Mouse (Mus musculus) stomach, embryonic 15.5 days (tissue): ENCODE results near the gene Gm7102. TPM values are rescaled to one million over a fixed set of nuclear protein-coding genes. Genes with fewer than 3 reads are reported as not detected.

Source experiments
- ATAC-seq: fragments of 200-750 bp; cut with Nextera tagmentation; 2 replicates; pipeline ENCODE4 v1.8.0; 2017; ENCODE audit warnings: low read depth, moderate number of reproducible peaks, moderate TSS enrichment; ENCODE audit not compliant: insufficient read depth, low FRiP score
- H3K27ac ChIP-seq: fragments of 300-500 bp; sonication (generic); 2 replicates; pipeline ENCODE4 v1.5.1; 2015; ENCODE audit warnings: mild to moderate bottlenecking, inconsistent platforms
- H3K27me3 ChIP-seq: fragments of 300-500 bp; sonication (generic); replicated peaks from 2 replicates; pipeline ENCODE4 v1.6.1; 2015; ENCODE audit warnings: inconsistent platforms
- H3K36me3 ChIP-seq: fragments of 300-500 bp; sonication (generic); 2 replicates; pipeline ENCODE4 v1.6.1; 2015; ENCODE audit warnings: inconsistent platforms
- H3K4me1 ChIP-seq: fragments of 300-500 bp; sonication (generic); 2 replicates; pipeline ENCODE4 v1.6.1; 2015; ENCODE audit warnings: inconsistent platforms
- H3K4me2 ChIP-seq: fragments of 300-500 bp; sonication (generic); 2 replicates; pipeline ENCODE4 v1.6.1; 2015; ENCODE audit warnings: mild to moderate bottlenecking, inconsistent platforms
- H3K4me3 ChIP-seq: fragments of 300-500 bp; sonication (generic); replicated peaks from 2 replicates; pipeline ENCODE4 v1.5.1; 2015; ENCODE audit warnings: inconsistent platforms
- H3K9ac ChIP-seq: fragments of 300-500 bp; sonication (generic); 2 replicates; pipeline ENCODE4 v1.6.1; 2015; ENCODE audit warnings: inconsistent platforms
- H3K9me3 ChIP-seq: fragments of 300-500 bp; sonication (generic); 2 replicates; pipeline ENCODE4 v1.6.1; 2016; ENCODE audit warnings: inconsistent platforms
- WGBS: fragments of 180-500 bp; shearing (Covaris S2); methylation state at CpG from one replicate; pipeline ENCODE4 v1.1.7; 2015; 5-methylcytosine and 5-hydroxymethylcytosine counted together
- polyA plus RNA-seq: library from polyadenylated mRNA; unstranded; fragments of >200 nt; fragmentation: Nextera tagmentation; extraction: Ambion mirVana; gene quantifications from 2 replicates; pipeline ENCODE4 v1.2.1, GENCODE M21; 2015

Gm7102 gene
- polyA plus RNA-seq, 1 experiment from 2014 or later = 0.37 TPM

GRCm38 (mm10) chr19:61138655-61139054 lies 37.5 kb downstream of the Gm7102 start:
- Histone ChIP-seq H3K4me2 (no peak overlapping the region), H3K27me3 (no peaks in the 10 kb centered on the region), H3K27ac (no peak overlapping the region), H3K9ac (no peak overlapping the region), H3K9me3 (no peaks in the 10 kb centered on the region), H3K4me1 (peaks cover 4% of the 10 kb centered on the region; the same call in 1 of the 2 replicates), H3K4me3 (no peak overlapping the region), H3K36me3 (0 out of 2 replicates have a peak, but pooled peaks cover 4% of the 10 kb centered on the region)
- no peak for ATAC-seq

GRCm38 (mm10) chr19:61131096-61131495 lies 45.0 kb downstream of the Gm7102 start:
- Histone ChIP-seq H3K27me3 (no peaks in the 10 kb centered on the region), H3K4me2 (no peak overlapping the region), H3K27ac (no peak overlapping the region), H3K36me3 (0 out of 2 replicates have a peak, but pooled peaks cover 4% of the 10 kb centered on the region), H3K4me3 (no peak overlapping the region), H3K4me1 (no peaks in the 10 kb centered on the region), H3K9ac (no peak overlapping the region), H3K9me3 (no peaks in the 10 kb centered on the region)
- ATAC-seq = no peak
- WGBS = 89% methylated on average over 10 of the region's 10 CpGs

Other genes starting within 250 kb of the Gm7102 start
- gene Zfp950, start 35.5 kb downstream of the Gm7102 start, polyA plus RNA-seq = 36.1 and 44.6 TPM in 2 replicates
- gene Gm6020, start 7.6 kb upstream of the Gm7102 start, polyA plus RNA-seq = not detected in 2 replicates
- 39.5 and 45.9 TPM in 2 replicates for gene Csf2ra, start 52.1 kb upstream of the Gm7102 start, polyA plus RNA-seq
- not detected in 2 replicates for gene Gm21060, start 120.8 kb upstream of the Gm7102 start, polyA plus RNA-seq